Mouse (Mus musculus) monocyte, adult 2 months (primary cell): ENCODE measurements around the gene Asap3.

Experiments used
- DNase-seq, 2 experiments: peaks; one replicate each; pipeline ENCODE4 v3.0.0; 2022; ENCODE audit warnings: low spot score in 2 of 2, low read depth in 1 of 2

The Asap3 gene

GRCm38 (mm10) chr4:136206033-136206893 is at the start of gene Asap3:
Asap3 (plus strand) TSS chr4:136206365.
- peak; percentile 29 to 30 for DNase-seq

GRCm38 (mm10) chr4:136158498-136158897 is 47.7 kb upstream of the Asap3 start:
- DNase-seq, result no peak

GRCm38 (mm10) chr4:136159802-136160397 is 46.3 kb upstream of the Asap3 start:
- DNase-seq, result peak in 1 of 2 experiments; percentile 54

GRCm38 (mm10) chr4:136163448-136163847 is 42.7 kb upstream of the Asap3 start:
- peak in 1 of 2 experiments; percentile 84 for DNase-seq

GRCm38 (mm10) chr4:136164981-136165380 is 41.2 kb upstream of the Asap3 start:
- no peak for DNase-seq

GRCm38 (mm10) chr4:136167701-136168100 is 38.5 kb upstream of the Asap3 start:
- DNase-seq, result no peak

- no peak for DNase-seq
Observed at GRCm38 (mm10) chr4:136170401-136170800, 35.8 kb upstream of the Asap3 start.

GRCm38 (mm10) chr4:136171455-136171854 is 34.7 kb upstream of the Asap3 start:
- DNase-seq, result no peak

GRCm38 (mm10) chr4:136172011-136172541 is 34.1 kb upstream of the Asap3 start, which contains the start of gene E2f2:
E2f2 (plus strand) TSS chr4:136172394.
- peak in 1 of 2 experiments; percentile 46 for DNase-seq

GRCm38 (mm10) chr4:136172542-136173209 is 33.5 kb upstream of the Asap3 start:
- no peak for DNase-seq

GRCm38 (mm10) chr4:136173210-136173715 is 32.9 kb upstream of the Asap3 start:
- no peak for DNase-seq

GRCm38 (mm10) chr4:136174216-136175193 is 31.7 kb upstream of the Asap3 start:
- peak; percentile 75 to 81 for DNase-seq

- DNase-seq, result no peak
Observed at GRCm38 (mm10) chr4:136176022-136176552, 30.1 kb upstream of the Asap3 start.

GRCm38 (mm10) chr4:136177244-136177611 is 28.9 kb upstream of the Asap3 start:
- no peak for DNase-seq

- DNase-seq, result no peak
Observed at GRCm38 (mm10) chr4:136177612-136178474, 28.3 kb upstream of the Asap3 start.

- no peak for DNase-seq
Observed at GRCm38 (mm10) chr4:136178475-136178921, 27.7 kb upstream of the Asap3 start.

GRCm38 (mm10) chr4:136179456-136179855 is 26.7 kb upstream of the Asap3 start:
- DNase-seq, result peak in 1 of 2 experiments; percentile 57

GRCm38 (mm10) chr4:136179998-136180397 is 26.2 kb upstream of the Asap3 start:
- peak; percentile 63 to 87 for DNase-seq
